Mouse (Mus musculus) bone marrow macrophage, adult 2 months (primary cell): ENCODE results near the gene Hlx.

ENCODE experiments used
- CTCF ChIP-seq: IDR thresholded peaks from 2 replicates; pipeline ENCODE4 v1.5.1; 2012; ENCODE audit warnings: low read depth, mild to moderate bottlenecking, low read length, moderate library complexity
- POLR2A ChIP-seq: IDR thresholded peaks from 2 replicates; pipeline ENCODE4 v1.6.1; 2012; ENCODE audit warnings: mild to moderate bottlenecking, low read depth, low read length, borderline replicate concordance

DNA sequence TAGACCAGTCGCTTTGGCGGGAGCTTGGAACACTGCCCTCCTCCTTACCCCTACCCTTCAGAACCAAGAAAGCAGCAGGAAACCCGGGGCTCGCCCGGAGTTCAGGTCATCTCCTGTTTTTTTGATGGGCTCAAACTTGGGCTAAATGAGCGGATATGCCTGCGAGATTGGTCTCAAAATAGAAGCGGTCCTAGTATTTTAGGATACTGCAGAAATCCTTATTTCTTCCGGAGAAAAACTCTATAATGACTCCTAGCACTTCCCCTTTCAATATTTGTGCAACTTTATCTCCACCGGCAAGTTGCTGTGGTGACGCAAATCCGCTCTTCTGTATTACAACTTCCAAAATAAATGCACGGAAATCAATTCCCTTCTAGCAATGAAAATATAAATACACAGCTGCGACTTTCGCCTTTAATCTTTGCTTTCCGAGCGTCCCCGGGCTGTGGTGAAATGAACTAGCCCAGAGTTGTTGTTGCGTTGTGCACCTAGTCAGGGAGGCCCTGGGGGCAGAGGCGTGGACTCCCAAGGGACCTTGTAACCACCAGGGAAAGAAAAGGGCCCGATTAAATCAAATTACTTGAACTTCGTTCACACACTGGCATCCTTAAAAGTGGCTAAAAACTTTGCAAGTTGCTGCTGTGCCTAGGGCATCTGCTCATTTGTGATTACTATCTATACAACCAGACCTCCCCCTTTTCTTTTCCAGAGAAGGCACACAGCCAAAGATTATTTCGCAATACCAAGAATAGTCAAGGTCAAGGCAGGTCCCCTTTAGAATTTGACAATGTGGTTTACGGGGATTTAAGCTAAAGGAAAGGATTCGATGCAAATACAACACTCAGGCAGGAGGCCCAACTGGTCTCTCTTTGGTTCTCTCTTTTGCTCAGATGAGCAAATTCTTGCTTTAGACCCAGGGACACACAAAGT lies 2.8 kb upstream of the Hlx start:
- TF ChIP-seq CTCF (no peak), POLR2A (no peak)
